Mouse (Mus musculus): ENCODE data around the gene Zranb3.
"Not testable (repeated sequence)": the region's sequence is repeated elsewhere in the genome, so short reads cannot be mapped to it uniquely, and the experiment has no call there.

Gene Zranb3

GRCm38 (mm10) chr1:128060655-128061344, 42.0 kb downstream of the Zranb3 start:
- CTCF ChIA-PET: no interaction called here

GRCm38 (mm10) chr1:128058625-128059024, 44.2 kb downstream of the Zranb3 start:
- CTCF ChIA-PET: no interaction called here

GRCm38 (mm10) chr1:128057269-128057668, 45.6 kb downstream of the Zranb3 start:
- CTCF ChIA-PET: no interaction called here

DNA sequence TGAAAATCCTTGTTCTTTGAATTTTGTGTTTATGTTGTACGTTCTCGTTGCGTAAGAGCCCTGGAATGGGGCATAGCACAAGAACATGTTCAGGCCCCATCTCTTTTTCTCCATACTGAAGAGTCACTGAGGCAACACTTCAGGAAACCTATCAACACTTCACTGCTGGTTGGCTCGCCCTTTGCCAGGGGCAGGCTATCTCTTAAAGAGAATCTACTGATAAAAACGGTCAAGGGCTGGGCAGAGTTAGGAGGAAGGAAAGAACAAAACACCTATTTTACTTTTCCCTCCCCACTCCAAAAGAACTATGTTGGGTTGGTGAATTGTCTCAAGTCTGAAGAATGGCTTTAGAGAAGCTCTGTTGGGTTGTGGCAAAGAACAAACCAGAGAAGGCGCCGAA, 55.9 kb downstream of the Zranb3 start:
- CTCF ChIA-PET: no interaction called here

- CTCF ChIA-PET: no interaction called here
Measured at GRCm38 (mm10) chr1:128046455-128046854, 56.4 kb downstream of the Zranb3 start.

GRCm38 (mm10) chr1:128044181-128044580, 58.7 kb downstream of the Zranb3 start:
- CTCF ChIA-PET: no interaction called here

DNA sequence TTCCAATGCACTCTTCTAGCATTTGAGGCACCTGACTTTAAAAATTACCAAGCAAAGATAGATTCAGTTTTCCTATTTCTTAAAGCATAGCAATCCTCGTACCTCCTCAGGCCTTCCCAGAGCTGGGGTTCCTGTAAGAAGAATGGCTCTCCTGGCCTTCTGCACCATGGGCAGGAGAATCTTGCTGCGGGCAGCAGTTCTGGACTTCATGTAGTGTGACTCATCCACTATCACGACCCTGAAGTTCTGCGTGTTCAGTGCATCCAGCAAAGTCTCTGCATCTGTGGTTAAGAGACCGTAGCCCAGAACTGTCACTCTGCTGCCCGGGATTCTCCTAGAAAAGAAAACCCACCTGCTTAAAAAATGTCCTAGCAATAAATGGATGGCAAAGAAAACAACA, 66.6 kb downstream of the Zranb3 start:
- CTCF ChIA-PET: interaction anchor here (0.6 kb wide), 1 partner anchor 840 kb away, joined by 4 read pairs; no protein-coding TSS in a partner anchor

DNA sequence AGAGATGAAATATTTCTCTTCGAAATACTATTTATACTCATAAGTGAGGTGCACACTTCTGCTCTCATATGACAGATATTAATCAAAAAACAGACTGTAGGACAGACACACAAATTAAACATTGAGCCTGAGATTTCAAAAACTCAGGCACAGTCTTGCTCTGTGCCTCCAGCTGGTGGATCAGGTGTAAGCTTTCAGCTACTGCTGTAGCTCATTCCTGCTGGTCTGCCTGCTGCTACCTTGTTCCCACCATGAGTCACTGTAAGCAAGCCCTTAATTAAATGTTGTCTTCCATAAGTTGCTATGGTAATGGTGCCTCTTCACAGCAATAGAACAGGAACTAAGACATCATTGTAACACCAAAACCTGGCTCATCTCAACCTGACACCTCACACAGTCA, 70.7 kb downstream of the Zranb3 start:
- CTCF ChIA-PET: no interaction called here

- CTCF ChIA-PET: no interaction called here
Measured at GRCm38 (mm10) chr1:128031524-128031923, 71.3 kb downstream of the Zranb3 start.

DNA sequence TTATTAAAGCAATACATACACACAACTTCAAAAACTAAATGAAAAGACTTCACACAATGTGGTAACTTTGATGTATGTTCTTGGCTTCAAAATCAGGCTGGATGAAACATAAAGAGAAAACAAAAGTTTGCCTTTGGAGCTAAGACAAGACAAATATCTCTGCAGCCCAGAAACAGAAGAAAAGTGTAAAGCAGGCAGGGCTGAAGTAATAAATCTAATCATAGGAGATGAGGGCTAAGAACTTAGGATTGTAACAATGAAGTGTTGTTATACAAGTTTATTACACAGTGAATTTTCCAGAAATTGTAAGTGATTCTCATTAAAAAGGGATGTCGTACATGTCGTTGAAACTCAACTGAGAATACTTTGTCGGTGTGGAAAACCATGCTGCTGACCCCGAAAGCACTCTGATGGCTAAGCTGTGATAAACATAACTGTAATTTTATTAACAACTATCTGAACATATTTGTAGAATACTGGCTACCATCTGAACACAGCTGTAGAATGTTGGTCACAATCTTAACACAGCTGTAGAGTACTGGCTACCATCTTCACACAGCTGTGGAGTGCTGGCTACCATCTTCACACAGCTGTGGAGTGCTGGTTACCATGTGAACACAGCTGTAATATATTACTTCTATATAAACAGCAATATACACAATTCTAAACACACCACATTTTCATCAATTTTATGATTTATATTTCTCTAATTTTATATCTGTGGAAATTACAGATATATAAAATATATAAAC, 78.3 kb downstream of the Zranb3 start:
- CTCF ChIA-PET: no interaction called here

GRCm38 (mm10) chr1:128020001-128020770, 82.7 kb downstream of the Zranb3 start:
- CTCF ChIA-PET: no interaction called here

GRCm38 (mm10) chr1:128016035-128016492, 86.8 kb downstream of the Zranb3 start:
- CTCF ChIA-PET: no interaction called here

- CTCF ChIA-PET: no interaction called here
Measured at GRCm38 (mm10) chr1:128013698-128014386, 89.0 kb downstream of the Zranb3 start.

- CTCF ChIA-PET: no interaction called here
Measured at GRCm38 (mm10) chr1:128009751-128010150, 93.1 kb downstream of the Zranb3 start.

DNA sequence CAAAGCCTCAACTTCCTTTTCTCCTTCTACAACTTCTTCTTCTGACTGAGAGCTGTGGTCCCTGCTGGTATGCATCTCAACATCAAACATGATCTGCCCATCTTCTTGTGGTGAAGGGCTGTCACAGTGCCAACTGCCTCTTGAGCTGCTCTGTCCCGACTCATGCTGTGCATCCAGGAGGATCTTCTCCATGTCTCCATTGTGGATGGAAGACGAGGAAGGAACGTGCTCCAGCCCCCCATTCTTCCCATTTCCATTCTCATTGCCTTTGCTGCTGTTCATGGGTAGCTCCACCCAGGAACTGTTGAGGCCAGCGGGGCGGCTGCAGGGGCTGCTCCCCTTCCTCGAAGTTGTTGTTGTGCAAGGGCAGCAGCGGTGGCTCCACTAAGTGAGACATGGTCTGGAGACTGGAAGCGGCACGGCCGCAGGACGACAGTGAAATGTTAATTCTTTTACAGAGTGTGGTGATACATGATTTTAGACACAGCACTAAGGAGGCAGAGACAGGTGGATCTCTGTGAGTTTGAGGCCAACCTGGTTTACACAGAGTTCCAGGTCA, 96.7 kb downstream of the Zranb3 start:
- CTCF ChIA-PET: not testable (repeated sequence)

DNA sequence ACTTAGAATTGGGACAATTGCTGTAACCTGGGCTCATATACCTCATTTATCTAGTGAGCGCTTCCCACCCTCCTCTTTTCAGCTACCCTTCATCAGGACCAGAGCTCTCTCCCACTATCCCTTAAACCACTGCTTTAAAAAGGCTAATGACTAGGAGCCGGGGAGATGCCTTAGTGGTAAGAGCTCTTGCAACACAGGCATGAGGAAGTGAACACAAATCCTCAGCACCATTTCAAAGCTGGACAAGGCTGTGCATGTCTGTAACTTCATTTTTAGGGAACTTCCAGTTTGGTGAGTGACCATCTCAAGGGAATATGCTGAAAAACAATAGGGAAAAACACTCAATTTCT, 98.5 kb downstream of the Zranb3 start:
- CTCF ChIA-PET: no interaction called here

GRCm38 (mm10) chr1:128003712-128004370, 99.0 kb downstream of the Zranb3 start:
- CTCF ChIA-PET: no interaction called here

GRCm38 (mm10) chr1:128002159-128002558, 100.7 kb downstream of the Zranb3 start:
- CTCF ChIA-PET: no interaction called here

GRCm38 (mm10) chr1:128000931-128001330, 101.9 kb downstream of the Zranb3 start:
- CTCF ChIA-PET: not testable (repeated sequence)

- CTCF ChIA-PET: no interaction called here
Measured at GRCm38 (mm10) chr1:127993892-127994291, 109.0 kb downstream of the Zranb3 start.

Measured in spleen, embryonic (tissue).